Mouse (Mus musculus) layer of hippocampus, postnatal 14 days (tissue): ENCODE data around the gene Slc38a3. TPM values are rescaled to one million over a fixed set of nuclear protein-coding genes. Genes with fewer than 3 reads are reported as not detected.

ENCODE experiments used
- DNase-seq, 2 experiments: peaks; one replicate each; pipeline ENCODE4 v3.0.0; 2021 to 2022; ENCODE audit warnings: low spot score in 2 of 2, mixed read lengths in 1 of 2
- total RNA-seq, 2 experiments: library from RNA; stranded (reverse); gene quantifications; 2 replicates each; pipeline ENCODE4 v1.2.3; 2021

Gene Slc38a3
- total RNA-seq, 2 experiments from 2014 or later: 83.3 to 98.4 TPM

- no peak for DNase-seq
These were observed 43.8 kb downstream of the Slc38a3 start for GRCm38 (mm10) chr9:107625351-107626128.

- no peak for DNase-seq
These were observed 44.4 kb downstream of the Slc38a3 start for GRCm38 (mm10) chr9:107624951-107625350.

GRCm38 (mm10) chr9:107624539-107624938 lies 44.8 kb downstream of the Slc38a3 start:
- DNase-seq: no peak

GRCm38 (mm10) chr9:107620954-107621353 lies 48.4 kb downstream of the Slc38a3 start:
- no peak for DNase-seq

GRCm38 (mm10) chr9:107619546-107619879 lies 49.8 kb downstream of the Slc38a3 start:
- no peak for DNase-seq

GRCm38 (mm10) chr9:107618778-107619545 lies 50.4 kb downstream of the Slc38a3 start:
- no peak for DNase-seq

- DNase-seq: no peak
These were observed 51.2 kb downstream of the Slc38a3 start for GRCm38 (mm10) chr9:107618098-107618497.

GRCm38 (mm10) chr9:107617461-107617860 lies 51.9 kb downstream of the Slc38a3 start:
- no peak for DNase-seq

GRCm38 (mm10) chr9:107615035-107615434 lies 54.3 kb downstream of the Slc38a3 start:
- no peak for DNase-seq

GRCm38 (mm10) chr9:107612945-107613569 lies 56.3 kb downstream of the Slc38a3 start:
- DNase-seq: no peak

GRCm38 (mm10) chr9:107612191-107612944 lies 57.0 kb downstream of the Slc38a3 start:
- DNase-seq: peak; percentile 98 to 99

GRCm38 (mm10) chr9:107611456-107612190 lies 57.7 kb downstream of the Slc38a3 start:
- no peak for DNase-seq

- DNase-seq: no peak
These were observed 59.9 kb downstream of the Slc38a3 start for GRCm38 (mm10) chr9:107609433-107609830.

GRCm38 (mm10) chr9:107608741-107609432 lies 60.4 kb downstream of the Slc38a3 start, which contains the start of gene Sema3b:
Sema3b (minus strand) TSS chr9:107609229.
- no peak for DNase-seq

GRCm38 (mm10) chr9:107607653-107608245 lies 61.6 kb downstream of the Slc38a3 start:
- no peak for DNase-seq

GRCm38 (mm10) chr9:107607036-107607435 lies 62.3 kb downstream of the Slc38a3 start:
- DNase-seq: no peak

- DNase-seq: no peak
These were observed 62.7 kb downstream of the Slc38a3 start for GRCm38 (mm10) chr9:107606591-107606990.

GRCm38 (mm10) chr9:107605041-107605661 lies 64.2 kb downstream of the Slc38a3 start:
- no peak for DNase-seq

GRCm38 (mm10) chr9:107603251-107603650 lies 66.1 kb downstream of the Slc38a3 start:
- DNase-seq: no peak
